Mouse (Mus musculus) olfactory bulb, adult 2 months (tissue): ENCODE results near the gene Mysm1. TPM values are rescaled to one million over a fixed set of nuclear protein-coding genes. Genes with fewer than 3 reads are reported as not detected.

ENCODE experiments used
- H3K27ac ChIP-seq: fragments of 200-500 bp; 2 replicates; pipeline ENCODE4 v1.5.1; 2012; ENCODE audit warnings: low read depth, low read length; ENCODE audit not compliant: insufficient read depth
- H3K4me1 ChIP-seq: fragments of 200-500 bp; 2 replicates; pipeline ENCODE4 v1.6.1; 2012; ENCODE audit warnings: low read length; ENCODE audit not compliant: control insufficient read depth, insufficient read depth
- H3K4me3 ChIP-seq: fragments of 200-500 bp; 2 replicates; pipeline ENCODE4 v1.5.1; 2012; ENCODE audit warnings: mild to moderate bottlenecking, low read depth, low read length, moderate library complexity; ENCODE audit not compliant: insufficient read depth
- CTCF ChIP-seq: fragments of 200-500 bp; IDR thresholded peaks from 2 replicates; pipeline ENCODE4 v1.5.1; 2012; ENCODE audit warnings: low read depth, mild to moderate bottlenecking, low read length, moderate library complexity; ENCODE audit not compliant: insufficient read depth
- POLR2A ChIP-seq: fragments of 200-500 bp; IDR thresholded peaks from 2 replicates; pipeline ENCODE4 v1.6.1; 2012; ENCODE audit warnings: mild to moderate bottlenecking, low read depth, low read length, moderate library complexity; ENCODE audit not compliant: insufficient read depth
- WGBS: fragments of 180-500 bp; shearing (Covaris S2); methylation state at CpG from one replicate; pipeline ENCODE4 v1.1.7; 2018; 5-methylcytosine and 5-hydroxymethylcytosine counted together
- polyA plus RNA-seq: library from polyadenylated mRNA; stranded (reverse); fragments of >200 nt; gene quantifications from 2 replicates; pipeline ENCODE4 v1.2.4, GENCODE M21; 2012; ENCODE audit warnings: low replicate concordance; ENCODE audit not compliant: missing spikeins, insufficient read depth, insufficient read length

The Mysm1 gene
- polyA plus RNA-seq, 1 experiment = not detected

DNA sequence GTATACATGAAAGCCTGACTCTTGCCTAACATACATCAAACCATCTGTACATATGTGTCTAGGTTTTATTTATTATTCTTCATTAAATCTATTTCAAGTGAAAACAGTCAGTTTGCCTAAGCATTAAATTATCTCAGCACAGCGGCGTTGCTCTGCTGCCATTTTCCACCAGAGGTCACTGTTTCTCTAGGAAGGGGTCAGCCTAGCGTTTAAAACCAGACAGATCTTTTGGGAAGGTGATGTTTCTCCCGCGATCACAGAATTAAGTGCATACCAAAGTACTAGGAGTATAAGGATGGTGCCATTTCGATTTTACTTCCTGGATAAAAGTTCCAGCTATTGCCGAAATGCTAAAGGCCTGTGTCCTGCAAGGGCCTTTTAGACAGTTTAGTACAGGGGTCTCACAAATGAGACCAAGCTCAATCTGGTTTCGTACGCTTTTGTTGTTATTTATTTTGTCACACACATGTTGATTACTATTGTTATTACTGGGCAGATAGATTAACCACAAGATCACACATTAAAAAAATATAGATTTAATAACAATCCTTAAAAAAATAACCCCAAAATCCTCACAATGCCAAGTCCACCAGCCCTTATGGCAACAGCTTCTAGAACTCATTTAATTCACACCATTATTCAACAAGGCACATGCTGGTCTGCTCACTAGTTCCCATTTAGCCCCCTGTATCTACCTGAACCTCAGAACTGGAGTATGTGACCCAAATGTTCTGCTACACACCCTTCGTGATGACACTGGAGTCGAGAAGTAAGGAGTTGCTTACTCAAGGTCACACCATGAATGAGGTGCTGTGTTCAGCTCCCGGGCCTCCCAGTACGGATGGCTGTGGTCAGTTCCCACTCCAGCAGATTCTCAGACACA lies 29.5 kb upstream of the Mysm1 start:
- TF ChIP-seq CTCF = no peak
- TF ChIP-seq POLR2A = no peak
- WGBS = 45% methylated on average over 13 of the region's 13 CpGs
- H3K27ac ChIP-seq = no peak overlapping the region
- H3K4me1 ChIP-seq = no peaks in the 10 kb centered on the region
- H3K4me3 ChIP-seq = no peak overlapping the region

DNA sequence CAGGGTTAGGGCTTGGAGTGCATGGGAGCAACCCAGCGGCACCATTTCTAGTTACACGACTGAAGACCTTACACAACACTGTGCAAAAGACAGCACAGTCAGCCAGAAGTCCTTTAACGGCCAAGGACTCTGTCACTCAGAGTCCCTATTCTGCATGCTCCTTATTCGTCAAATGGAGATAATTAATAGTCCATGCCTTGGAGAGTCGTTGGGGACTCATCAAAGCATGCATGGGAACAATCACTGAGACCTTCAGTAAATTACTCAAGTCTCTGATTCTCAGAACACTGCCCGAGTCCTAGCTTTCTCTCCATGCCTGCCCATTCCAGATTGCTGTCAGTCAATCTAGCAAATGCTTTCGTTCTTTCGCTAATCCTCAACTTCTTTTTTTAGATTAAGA lies 28.9 kb upstream of the Mysm1 start:
- TF ChIP-seq CTCF (no peak), POLR2A (no peak)
- Histone ChIP-seq H3K4me3 (no peak overlapping the region), H3K27ac (no peak overlapping the region), H3K4me1 (no peaks in the 10 kb centered on the region)
- WGBS = 40% methylated on average over 8 of the region's 8 CpGs

DNA sequence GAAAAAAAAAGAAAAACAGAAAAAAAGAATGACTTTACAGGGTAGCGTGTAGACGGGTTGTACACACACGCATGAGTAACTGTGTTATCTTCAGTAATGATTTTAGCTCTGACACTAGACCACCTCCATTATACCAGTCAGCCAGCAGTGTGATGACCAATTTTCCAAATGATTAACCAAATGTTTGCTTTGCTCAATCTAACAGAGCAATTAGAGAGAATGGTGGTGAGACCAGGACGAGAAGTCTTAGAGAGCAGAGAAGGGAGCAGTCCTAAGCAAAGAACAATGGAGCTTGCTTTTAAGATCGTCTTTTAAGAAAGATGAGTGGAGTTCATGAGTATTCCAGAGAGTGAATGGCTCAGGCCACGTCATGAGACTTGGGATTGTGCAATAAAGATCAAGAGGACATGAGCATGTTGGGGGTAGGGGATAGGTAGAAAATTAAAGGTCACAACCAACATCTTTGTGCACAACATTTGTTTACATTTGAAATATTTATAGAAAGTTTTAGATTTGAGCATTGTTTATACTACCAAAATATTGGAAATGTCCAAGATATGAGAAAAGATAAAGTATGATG lies 26.4 kb upstream of the Mysm1 start:
- no peak for TF ChIP-seq POLR2A
- no peak for TF ChIP-seq CTCF
- no peak overlapping the region for H3K4me3 ChIP-seq
- WGBS = 82% methylated on average over 6 of the region's 6 CpGs
- H3K4me1 ChIP-seq = no peaks in the 10 kb centered on the region
- H3K27ac ChIP-seq = no peak overlapping the region

DNA sequence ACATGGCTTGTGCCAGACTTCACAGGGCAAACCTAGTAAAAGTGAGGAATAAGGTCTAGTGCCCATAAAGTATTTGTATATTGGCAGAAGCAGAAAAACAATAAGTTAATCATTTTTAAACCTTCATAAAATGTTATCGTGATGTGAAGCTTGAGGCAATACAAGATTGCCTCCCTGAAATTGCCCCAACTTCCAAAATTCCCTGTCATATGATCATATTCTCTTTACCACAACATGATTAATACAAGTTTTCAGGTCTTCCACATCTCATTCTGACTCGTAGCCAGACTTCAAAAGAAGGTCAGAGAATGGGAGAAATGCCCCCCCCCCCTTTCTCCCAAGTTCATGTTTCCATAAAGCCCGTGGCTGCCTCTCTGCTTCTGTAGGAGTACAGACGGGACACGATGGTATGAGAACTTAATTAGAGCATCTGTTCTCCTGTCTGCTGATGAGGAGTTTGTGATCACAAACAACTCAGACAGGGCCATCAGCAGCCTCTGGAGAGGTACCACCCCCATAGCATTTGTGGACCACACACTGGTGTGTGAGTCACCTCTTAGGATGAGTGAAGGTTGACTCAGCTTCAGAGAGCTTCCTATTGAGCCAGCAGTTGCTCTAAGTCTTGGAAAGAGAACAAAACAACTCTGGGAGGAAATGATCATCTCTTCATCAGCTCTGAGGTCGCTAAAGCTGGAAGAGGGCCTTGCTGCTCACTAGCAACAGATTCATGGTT lies 22.3 kb upstream of the Mysm1 start:
- TF ChIP-seq POLR2A (no peak), CTCF (no peak)
- Histone ChIP-seq H3K4me3 (no peak overlapping the region), H3K27ac (no peak overlapping the region), H3K4me1 (no peaks in the 10 kb centered on the region)
- WGBS = 42% methylated on average over 6 of the region's 6 CpGs

GRCm38 (mm10) chr4:95000147-95000546 lies 21.2 kb upstream of the Mysm1 start:
- H3K4me3 ChIP-seq = no peak overlapping the region
- 86% methylated on average over 1 of the region's 1 CpGs for WGBS
- TF ChIP-seq POLR2A (no peak), CTCF (no peak)
- no peaks in the 10 kb centered on the region for H3K4me1 ChIP-seq
- H3K27ac ChIP-seq = no peak overlapping the region

DNA sequence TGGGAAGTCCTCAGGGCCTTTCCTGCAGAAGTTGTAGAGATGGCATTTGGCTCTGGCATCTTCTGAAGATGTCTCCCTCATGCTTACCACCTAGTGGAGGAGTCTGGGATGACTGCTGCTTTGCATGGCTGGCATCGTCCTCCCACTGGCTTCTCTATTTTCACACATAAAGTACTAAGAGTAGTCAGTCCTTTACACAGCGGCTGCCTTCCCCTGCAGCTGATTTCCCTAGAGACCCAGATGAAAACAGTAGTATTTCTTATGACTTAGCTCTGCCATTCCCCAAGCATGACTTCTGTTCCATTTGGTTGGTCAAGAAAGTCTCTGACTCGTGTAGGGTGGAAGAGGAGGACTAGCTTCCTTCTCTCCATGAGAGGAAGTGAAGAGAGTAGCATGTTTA lies 20.3 kb upstream of the Mysm1 start:
- no peak overlapping the region for H3K4me3 ChIP-seq
- no peak overlapping the region for H3K27ac ChIP-seq
- no peaks in the 10 kb centered on the region for H3K4me1 ChIP-seq
- TF ChIP-seq POLR2A (no peak), CTCF (no peak)
- WGBS = 53% methylated on average over 3 of the region's 3 CpGs

- H3K4me3 ChIP-seq = no peak overlapping the region
- 61% methylated on average over 4 of the region's 4 CpGs for WGBS
- no peaks in the 10 kb centered on the region for H3K4me1 ChIP-seq
- H3K27ac ChIP-seq = no peak overlapping the region
- TF ChIP-seq POLR2A (no peak), CTCF (no peak)
Measured at GRCm38 (mm10) chr4:94995862-94996261, 17.0 kb upstream of the Mysm1 start.

GRCm38 (mm10) chr4:94990204-94990603 lies 11.3 kb upstream of the Mysm1 start:
- no peak overlapping the region for H3K4me3 ChIP-seq
- H3K27ac ChIP-seq = no peak overlapping the region
- TF ChIP-seq CTCF (no peak), POLR2A (no peak)
- WGBS = 31% methylated on average over 3 of the region's 3 CpGs
- no peaks in the 10 kb centered on the region for H3K4me1 ChIP-seq

GRCm38 (mm10) chr4:94987725-94988124 lies 8.8 kb upstream of the Mysm1 start:
- no peak overlapping the region for H3K4me3 ChIP-seq
- 39% methylated on average over 4 of the region's 4 CpGs for WGBS
- no peak overlapping the region for H3K27ac ChIP-seq
- TF ChIP-seq POLR2A = no peak
- TF ChIP-seq CTCF = no peak
- no peaks in the 10 kb centered on the region for H3K4me1 ChIP-seq
